Mouse (Mus musculus): ENCODE results near the gene Hspg2. TPM values are rescaled to one million over a fixed set of nuclear protein-coding genes. Genes with fewer than 3 reads are reported as not detected.
"Not testable (repeated sequence)": the region's sequence is repeated elsewhere in the genome, so short reads cannot be mapped to it uniquely, and the experiment has no call there.

Gene Hspg2
- polyA plus RNA-seq (2015; fragmentation: Nextera tagmentation; extraction: Ambion mirVana): 20.9 and 23.0 TPM in 2 replicates

- Histone ChIP-seq H3K4me1 (replicated peaks) (peaks cover 54% of the 10 kb centered on the region), H3K27ac (peak within 1 kb of the TSS; percentile 71), H3K9ac (peak within 1 kb of the TSS; percentile 90), H3K9me3 (no peaks in the 10 kb centered on the region), H3K36me3 (no peaks in the 10 kb centered on the region), H3K4me2 (replicated peaks) (peak within 1 kb of the TSS; percentile 78), H3K4me3 (replicated peaks) (peak within 1 kb of the TSS; percentile 73), H3K27me3 (replicated peaks) (no peaks in the 10 kb centered on the region)
- peak; percentile 89 for ATAC-seq
- under 1% methylated on average over 71 of the region's 72 CpGs for WGBS
Measured at GRCm38 (mm10) chr4:137468260-137469080, at the start of gene Hspg2. TSS of gene Hspg2 (plus strand) at chr4:137468769.

- Histone ChIP-seq H3K27me3 (replicated peaks) (no peaks in the 10 kb centered on the region), H3K9ac (no peak within 1 kb of the TSS), H3K4me3 (replicated peaks) (no peak within 1 kb of the TSS), H3K4me1 (replicated peaks) (no peaks in the 10 kb centered on the region), H3K4me2 (replicated peaks) (no peak within 1 kb of the TSS), H3K36me3 (no peaks in the 10 kb centered on the region), H3K9me3 (no peaks in the 10 kb centered on the region), H3K27ac (no peak within 1 kb of the TSS)
- ATAC-seq: peak; percentile 85
- WGBS: 69% methylated on average over 4 of the region's 4 CpGs
Measured at GRCm38 (mm10) chr4:137430502-137430901, 38.1 kb upstream of the Hspg2 start, which contains the start of gene Cela3b. TSS of gene Cela3b (minus strand) at chr4:137430540.

- H3K36me3 ChIP-seq; H3K27me3 ChIP-seq (replicated peaks); H3K9me3 ChIP-seq; H3K4me3 ChIP-seq (replicated peaks); H3K9ac ChIP-seq; H3K4me2 ChIP-seq (replicated peaks); H3K27ac ChIP-seq; H3K4me1 ChIP-seq (replicated peaks): not testable (repeated sequence)
- WGBS: 67% methylated on average over 10 of the region's 10 CpGs
- ATAC-seq: peak; percentile 41; the same call in 1 of the 2 replicates
Measured at GRCm38 (mm10) chr4:137432700-137433550, 35.6 kb upstream of the Hspg2 start.

GRCm38 (mm10) chr4:137436979-137437669 lies 31.4 kb upstream of the Hspg2 start:
- no peak overlapping the region for H3K9ac ChIP-seq
- H3K36me3 ChIP-seq: no peaks in the 10 kb centered on the region
- no peak overlapping the region for H3K27ac ChIP-seq
- ATAC-seq: 0 out of 2 replicates have a peak, but pooled peaks have one; percentile 66
- no peak overlapping the region for H3K4me3 ChIP-seq (replicated peaks)
- 91% methylated on average over 8 of the region's 8 CpGs for WGBS
- H3K27me3 ChIP-seq (replicated peaks): no peaks in the 10 kb centered on the region
- H3K9me3 ChIP-seq: no peaks in the 10 kb centered on the region
- no peak overlapping the region for H3K4me2 ChIP-seq (replicated peaks)
- H3K4me1 ChIP-seq (replicated peaks): no peaks in the 10 kb centered on the region

GRCm38 (mm10) chr4:137438842-137439241 lies 29.7 kb upstream of the Hspg2 start:
- H3K4me1 ChIP-seq (replicated peaks): peaks cover 2% of the 10 kb centered on the region; the same call in 1 of the 2 replicates
- no peaks in the 10 kb centered on the region for H3K9me3 ChIP-seq
- no peaks in the 10 kb centered on the region for H3K27me3 ChIP-seq (replicated peaks)
- WGBS: 83% methylated on average over 8 of the region's 8 CpGs
- no peak overlapping the region for H3K27ac ChIP-seq
- H3K4me3 ChIP-seq (replicated peaks): no peak overlapping the region
- no peak overlapping the region for H3K9ac ChIP-seq
- ATAC-seq: peak; percentile 72
- no peaks in the 10 kb centered on the region for H3K36me3 ChIP-seq
- H3K4me2 ChIP-seq (replicated peaks): no peak overlapping the region

GRCm38 (mm10) chr4:137441332-137441731 lies 27.2 kb upstream of the Hspg2 start:
- WGBS: 84% methylated on average over 4 of the region's 4 CpGs
- H3K36me3 ChIP-seq: no peaks in the 10 kb centered on the region
- no peak overlapping the region for H3K4me2 ChIP-seq (replicated peaks)
- no peak for ATAC-seq
- H3K9ac ChIP-seq: no peak overlapping the region
- H3K27me3 ChIP-seq (replicated peaks): no peaks in the 10 kb centered on the region
- no peaks in the 10 kb centered on the region for H3K9me3 ChIP-seq
- no peak overlapping the region for H3K4me3 ChIP-seq (replicated peaks)
- H3K27ac ChIP-seq: no peak overlapping the region
- H3K4me1 ChIP-seq (replicated peaks): peaks cover 4% of the 10 kb centered on the region; the same call in 1 of the 2 replicates

- 16% methylated on average over 5 of the region's 5 CpGs for WGBS
- no peaks in the 10 kb centered on the region for H3K27me3 ChIP-seq (replicated peaks)
- H3K36me3 ChIP-seq: no peaks in the 10 kb centered on the region
- no peak overlapping the region for H3K4me3 ChIP-seq (replicated peaks)
- 0 out of 2 replicates have a peak, but pooled peaks have one; percentile 22 for ATAC-seq
- 0 out of 2 replicates have a peak overlapping the region, but pooled peaks have one; percentile 6 for H3K4me2 ChIP-seq (replicated peaks)
- no peak overlapping the region for H3K9ac ChIP-seq
- H3K4me1 ChIP-seq (replicated peaks): peaks cover 9% of the 10 kb centered on the region
- H3K9me3 ChIP-seq: no peaks in the 10 kb centered on the region
- H3K27ac ChIP-seq: no peak overlapping the region
Measured at GRCm38 (mm10) chr4:137443625-137444024, 24.9 kb upstream of the Hspg2 start.

GRCm38 (mm10) chr4:137445881-137446280 lies 22.7 kb upstream of the Hspg2 start:
- Histone ChIP-seq H3K4me1 (replicated peaks) (peaks cover 15% of the 10 kb centered on the region), H3K36me3 (no peaks in the 10 kb centered on the region), H3K9me3 (no peaks in the 10 kb centered on the region), H3K9ac (no peak overlapping the region), H3K27ac (no peak overlapping the region), H3K4me3 (replicated peaks) (no peak overlapping the region), H3K4me2 (replicated peaks) (no peak overlapping the region), H3K27me3 (replicated peaks) (no peaks in the 10 kb centered on the region)
- no peak for ATAC-seq
- WGBS: 83% methylated on average over 4 of the region's 4 CpGs

GRCm38 (mm10) chr4:137447363-137448196 lies 21.0 kb upstream of the Hspg2 start:
- no peak overlapping the region for H3K9ac ChIP-seq
- H3K4me3 ChIP-seq (replicated peaks): no peak overlapping the region
- no peaks in the 10 kb centered on the region for H3K27me3 ChIP-seq (replicated peaks)
- H3K4me2 ChIP-seq (replicated peaks): no peak overlapping the region
- H3K27ac ChIP-seq: 0 out of 2 replicates have a peak overlapping the region, but pooled peaks have one; percentile 2
- WGBS: 65% methylated on average over 7 of the region's 7 CpGs
- H3K4me1 ChIP-seq (replicated peaks): peaks cover 15% of the 10 kb centered on the region
- no peak for ATAC-seq
- H3K9me3 ChIP-seq: no peaks in the 10 kb centered on the region
- H3K36me3 ChIP-seq: no peaks in the 10 kb centered on the region

GRCm38 (mm10) chr4:137448197-137448596 lies 20.4 kb upstream of the Hspg2 start:
- Histone ChIP-seq H3K4me2 (replicated peaks) (no peak overlapping the region), H3K9ac (no peak overlapping the region), H3K4me3 (replicated peaks) (no peak overlapping the region), H3K27me3 (replicated peaks) (no peaks in the 10 kb centered on the region), H3K36me3 (no peaks in the 10 kb centered on the region), H3K4me1 (replicated peaks) (peaks cover 15% of the 10 kb centered on the region), H3K27ac (0 out of 2 replicates have a peak overlapping the region, but pooled peaks have one; percentile 2), H3K9me3 (no peaks in the 10 kb centered on the region)
- 40% methylated on average over 6 of the region's 6 CpGs for WGBS
- peak; percentile 64 for ATAC-seq

- no peaks in the 10 kb centered on the region for H3K27me3 ChIP-seq (replicated peaks)
- H3K27ac ChIP-seq: no peak overlapping the region
- no peak overlapping the region for H3K4me3 ChIP-seq (replicated peaks)
- ATAC-seq: peak; percentile 33; the same call in 1 of the 2 replicates
- no peak overlapping the region for H3K4me2 ChIP-seq (replicated peaks)
- no peaks in the 10 kb centered on the region for H3K36me3 ChIP-seq
- no peak overlapping the region for H3K9ac ChIP-seq
- peaks cover 15% of the 10 kb centered on the region for H3K4me1 ChIP-seq (replicated peaks)
- WGBS: 33% methylated on average over 2 of the region's 2 CpGs
- no peaks in the 10 kb centered on the region for H3K9me3 ChIP-seq
Measured at GRCm38 (mm10) chr4:137448641-137449040, 19.9 kb upstream of the Hspg2 start.

Data from intestine, embryonic 15.5 days (tissue).